Mouse (Mus musculus) CH12F3 (cell line): Measurements from ENCODE around the gene Tmem220.

ENCODE experiments used
- in situ Hi-C: fragments of 300-500 bp; cut with MboI; formaldehyde crosslinking; loops from 2 replicates; pipeline ENCODE4 v1.14.3; 2020; ENCODE audit warnings: low sequenced_read_pairs

Gene Tmem220

DNA sequence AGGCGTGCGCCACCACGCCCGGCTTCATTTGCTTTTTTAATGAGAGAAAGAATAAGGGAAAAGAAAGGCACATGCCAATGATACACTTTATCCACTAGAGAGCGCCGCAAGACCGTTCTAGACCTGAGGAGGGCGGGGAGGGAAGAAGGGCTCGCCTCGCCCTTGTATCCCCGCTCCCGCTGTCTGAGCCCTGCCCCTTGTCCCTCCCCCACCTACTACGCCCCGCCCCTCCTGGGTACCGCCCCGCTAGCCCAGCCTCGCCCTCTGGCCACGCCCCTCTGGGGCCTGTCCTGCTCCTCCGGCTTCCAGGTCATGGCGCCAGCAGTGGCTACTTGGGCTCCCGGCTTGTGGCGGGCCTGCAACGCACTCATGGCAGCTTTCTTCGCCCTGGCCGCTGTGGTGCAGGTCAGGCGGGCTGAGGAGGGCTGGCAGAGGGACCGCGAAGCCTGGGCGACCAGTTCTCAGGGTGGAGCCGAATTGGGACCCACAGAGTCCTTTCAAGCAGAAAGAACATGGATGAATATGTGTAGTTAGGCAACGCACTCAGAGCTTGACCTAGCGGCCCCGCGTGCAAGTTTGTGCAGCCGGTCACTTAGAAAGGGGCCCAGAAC, at the start of gene Tmem220:
TSS of gene Tmem220 (plus strand) at position 288 of the 611 bp plus-strand sequence.
- in situ Hi-C loops = loop anchor here (5.0 kb wide), 1 partner anchor 52 kb away; the partner anchor contains the start of gene Myh3

DNA sequence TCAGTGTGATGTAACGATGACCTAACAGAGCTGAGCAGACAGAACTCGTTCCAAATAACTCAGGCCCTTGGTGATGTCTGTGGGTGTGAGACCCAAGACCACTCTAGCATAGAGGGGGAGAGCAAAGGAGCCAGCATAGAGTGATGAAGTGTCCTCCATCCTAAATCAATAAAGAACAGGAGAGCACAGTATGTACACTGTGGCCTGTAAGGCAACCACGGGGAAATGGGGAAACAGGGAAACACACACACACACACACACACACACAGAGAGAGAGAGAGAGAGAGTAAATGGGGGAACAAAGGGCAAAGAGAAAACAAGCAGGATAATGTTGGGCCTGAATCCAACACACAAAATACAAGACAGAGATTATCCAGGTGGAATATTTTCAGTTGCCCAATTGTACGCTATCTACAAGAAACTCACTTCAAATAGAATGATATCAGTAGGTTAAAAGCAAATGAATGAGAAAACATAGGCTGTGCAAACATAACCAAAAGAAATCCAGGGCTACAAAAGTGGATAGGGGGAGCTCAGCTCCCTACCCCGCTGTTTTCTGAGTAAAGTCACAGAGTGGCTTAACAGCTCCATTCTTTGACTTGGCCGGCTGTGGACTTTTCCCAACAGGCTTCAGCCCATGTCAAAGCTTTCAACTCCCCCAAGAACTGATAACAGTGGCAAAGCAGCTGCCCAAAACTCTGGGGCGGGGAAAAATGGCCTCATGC, 49.2 kb upstream of the Tmem220 start:
- in situ Hi-C loops = no loop called here

DNA sequence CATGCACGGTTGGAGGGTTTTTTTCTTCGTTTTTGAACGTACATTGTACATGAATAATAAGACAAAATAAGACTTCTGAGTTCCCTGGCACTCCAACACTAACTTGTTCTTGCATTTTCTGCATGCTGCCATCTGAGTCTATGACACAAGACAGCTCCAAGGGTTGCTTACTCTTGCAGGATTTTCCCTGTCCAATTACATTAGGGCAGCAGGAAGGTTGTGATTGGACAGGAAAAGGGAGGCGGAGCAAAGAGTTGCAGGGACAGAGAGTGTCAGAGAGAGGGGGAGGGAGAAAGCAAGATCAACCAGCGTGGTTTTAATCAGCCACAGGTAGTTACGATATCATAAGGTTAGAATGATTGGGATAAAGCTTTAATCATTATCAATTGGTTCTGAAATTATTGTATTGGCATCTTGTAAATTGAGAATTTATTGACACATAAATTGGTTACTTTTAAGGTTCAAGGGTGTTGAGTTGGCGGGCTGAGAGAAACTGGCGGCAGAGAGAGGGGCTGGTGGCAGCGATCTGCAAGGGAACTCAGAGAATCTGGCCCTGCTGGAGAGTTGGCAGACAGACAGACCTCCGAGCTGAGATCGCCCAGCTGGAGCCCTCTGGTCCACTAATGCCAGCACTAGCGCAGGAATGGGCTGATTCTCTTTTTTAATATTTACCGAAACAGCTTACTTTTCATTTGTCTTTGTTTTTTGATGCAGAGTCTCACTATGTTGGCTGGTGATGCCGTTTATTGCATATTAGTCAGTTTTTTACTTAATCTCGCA, 43.4 kb upstream of the Tmem220 start:
- in situ Hi-C loops = loop anchor here (10.0 kb wide), 1 partner anchor 67 kb away; the partner anchor contains the start of gene Pirt

DNA sequence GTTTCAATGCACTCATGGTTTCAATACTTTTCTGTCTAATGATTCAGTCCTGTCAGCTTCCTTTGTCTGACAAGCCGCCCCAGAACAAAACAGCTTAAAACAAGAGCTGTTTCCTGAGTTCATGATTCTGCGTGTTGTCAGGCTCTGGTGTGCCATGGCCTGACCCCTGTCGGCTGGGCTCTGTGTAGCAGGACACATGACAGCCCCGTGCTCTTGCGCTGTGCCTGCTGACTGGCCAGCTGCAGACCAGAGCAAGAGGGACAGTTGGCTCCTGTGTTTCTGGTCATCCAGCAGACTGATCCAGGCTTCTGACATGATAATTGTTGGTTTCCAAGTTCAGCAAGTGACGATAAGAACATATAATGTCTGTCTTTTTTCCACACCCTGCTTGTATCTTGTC, 42.2 kb upstream of the Tmem220 start:
- in situ Hi-C loops = loop anchor here (10.0 kb wide), 1 partner anchor 68 kb away; the partner anchor contains the start of gene Pirt

DNA sequence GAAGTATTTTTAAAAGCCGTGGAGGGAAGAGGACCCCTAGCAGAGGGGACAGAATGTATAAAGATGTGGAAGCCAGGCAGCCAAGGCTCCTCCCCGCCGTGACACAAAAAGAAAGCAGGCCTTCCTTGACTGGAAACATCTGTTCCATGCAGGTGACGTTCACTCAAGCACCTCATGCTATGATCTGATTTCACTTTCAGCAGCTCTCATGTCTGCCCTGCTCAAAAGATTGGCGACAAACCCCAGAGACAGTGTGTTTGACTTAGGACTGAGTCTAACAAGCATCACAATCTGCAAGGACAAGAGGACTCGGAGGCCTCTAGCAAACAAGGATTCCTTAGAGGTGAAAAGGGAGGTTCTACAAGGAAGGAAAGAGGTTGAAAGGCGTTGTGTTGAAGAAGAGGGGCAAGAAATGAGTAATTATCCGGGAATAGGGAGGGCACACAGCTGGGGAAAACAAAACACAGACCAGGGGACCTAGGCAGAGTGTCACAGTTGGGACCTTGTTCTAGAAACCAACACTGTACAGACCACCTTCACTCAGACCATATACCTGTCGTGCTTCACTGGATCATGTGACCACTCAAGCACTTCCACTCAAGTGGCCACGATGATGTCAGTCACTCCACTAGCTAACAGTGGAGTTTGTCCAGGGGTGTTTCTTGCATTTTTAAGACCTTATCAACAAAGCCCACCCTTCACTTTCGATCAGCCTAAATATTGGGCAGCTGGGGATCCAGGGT, 41.4 kb upstream of the Tmem220 start:
- in situ Hi-C loops = loop anchor here (10.0 kb wide), 1 partner anchor 69 kb away; the partner anchor contains the start of gene Pirt

DNA sequence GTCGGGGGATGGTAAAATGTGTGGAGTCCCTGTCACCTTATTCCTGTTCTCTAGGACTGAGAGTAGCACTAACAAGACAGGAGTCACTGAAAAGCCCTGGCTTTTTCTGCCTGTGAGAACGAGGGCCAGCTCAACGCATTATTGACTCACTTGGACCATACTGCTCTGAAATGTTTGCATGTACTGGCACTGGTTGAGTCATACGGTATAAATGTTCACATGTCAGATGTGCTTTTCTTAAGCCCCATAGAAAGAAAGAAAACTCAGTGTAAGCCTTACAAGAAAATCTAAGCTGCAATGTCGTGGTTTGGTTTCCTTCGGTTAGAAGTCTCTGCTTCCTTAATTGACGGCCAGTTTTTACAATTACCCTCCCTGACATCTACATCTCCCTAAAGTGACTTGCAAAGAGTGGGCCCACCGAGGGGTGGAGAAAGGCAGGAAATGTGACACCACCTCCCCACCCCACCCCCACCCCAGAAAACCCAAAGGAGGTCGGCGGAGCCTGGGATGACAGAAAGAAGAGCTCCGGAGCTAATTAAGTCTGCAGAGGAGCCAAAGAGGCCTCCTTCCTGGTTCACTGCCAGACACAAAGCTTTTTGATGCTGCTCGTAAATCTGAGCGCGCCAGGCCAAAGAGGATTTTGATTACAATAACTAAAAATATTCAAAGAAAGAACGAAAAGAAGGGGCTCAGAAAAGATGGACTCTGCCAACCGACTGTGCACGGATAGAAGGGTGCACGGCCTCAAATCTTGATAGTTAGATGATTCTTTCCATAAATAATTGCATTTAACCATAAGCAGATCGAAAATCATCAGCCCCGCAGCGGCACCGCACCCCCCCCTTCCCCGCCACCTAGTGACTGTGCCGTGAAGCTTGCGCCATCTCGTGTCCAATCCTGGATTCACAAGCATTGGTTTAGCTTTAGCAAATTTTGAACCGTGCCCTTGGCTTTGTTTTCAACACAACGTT, 40.5 kb upstream of the Tmem220 start:
- in situ Hi-C loops = loop anchor here (10.0 kb wide), 1 partner anchor 70 kb away; the partner anchor contains the start of gene Pirt

DNA sequence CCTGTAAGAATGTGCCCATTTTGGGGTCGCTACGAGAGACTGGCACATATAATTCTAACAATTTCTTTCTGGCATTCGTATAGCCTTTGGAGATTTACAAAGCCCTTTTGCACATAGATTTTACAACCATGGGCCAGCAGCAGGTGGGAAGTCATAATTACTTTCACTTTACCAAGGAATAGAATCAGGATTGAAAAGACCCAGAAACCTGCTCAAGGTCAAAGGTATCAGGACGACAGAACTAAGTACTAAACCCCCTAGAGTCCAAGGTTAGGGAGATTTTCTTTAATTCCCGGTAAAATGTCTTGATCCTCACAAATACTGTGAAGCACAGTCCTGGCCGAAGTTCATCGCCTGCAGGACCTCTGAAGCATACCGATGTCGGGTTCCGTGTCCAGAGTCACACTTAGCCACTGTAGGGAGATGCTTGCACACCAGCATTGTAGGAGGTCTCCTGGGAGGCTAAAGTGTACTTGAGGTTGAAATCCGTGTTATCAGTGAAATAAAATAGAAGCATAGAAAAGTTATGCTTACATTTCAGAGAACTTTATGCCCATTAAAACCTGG, 39.7 kb upstream of the Tmem220 start:
- in situ Hi-C loops = loop anchor here (10.0 kb wide), 1 partner anchor 70 kb away; the partner anchor contains the start of gene Pirt

DNA sequence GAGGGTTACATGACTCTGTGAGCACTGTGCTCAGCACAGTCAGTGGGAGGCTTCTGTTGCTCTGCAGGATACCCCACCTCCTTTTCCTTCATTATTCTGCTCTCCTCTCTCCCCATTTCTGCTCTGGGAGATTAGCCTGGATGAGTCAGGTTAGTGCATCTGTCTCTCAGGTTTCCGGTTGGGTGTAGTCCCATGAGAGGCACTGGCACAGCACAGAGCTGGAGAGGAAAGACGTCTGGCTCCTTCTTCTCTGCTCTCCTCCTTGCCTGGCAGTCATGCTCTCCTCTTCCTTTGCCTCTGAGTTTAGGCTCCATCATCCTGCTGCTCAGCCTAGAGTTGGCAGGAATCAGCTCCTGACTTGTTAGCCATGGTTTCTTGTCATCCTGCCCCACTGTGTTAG, 32.8 kb upstream of the Tmem220 start:
- in situ Hi-C loops = no loop called here

DNA sequence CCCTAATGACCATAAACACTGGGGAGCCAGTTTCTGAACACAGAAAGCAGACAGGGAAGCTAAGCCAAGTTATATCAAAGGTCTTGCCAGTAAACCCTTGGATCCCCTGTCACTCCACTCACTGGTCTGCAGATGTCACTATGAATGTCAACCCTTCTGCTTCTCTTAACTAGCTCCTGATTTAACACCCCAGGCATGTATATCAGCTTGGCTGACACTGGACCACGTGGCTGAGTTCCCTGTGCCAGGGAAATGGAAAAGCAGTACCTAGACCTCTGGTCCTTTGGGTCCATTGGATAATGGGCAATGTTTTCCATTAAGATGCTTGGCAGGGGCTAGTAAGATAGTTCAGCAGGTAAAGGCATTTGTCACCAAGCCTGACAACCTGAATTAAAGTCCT, 31.3 kb upstream of the Tmem220 start:
- in situ Hi-C loops = no loop called here

DNA sequence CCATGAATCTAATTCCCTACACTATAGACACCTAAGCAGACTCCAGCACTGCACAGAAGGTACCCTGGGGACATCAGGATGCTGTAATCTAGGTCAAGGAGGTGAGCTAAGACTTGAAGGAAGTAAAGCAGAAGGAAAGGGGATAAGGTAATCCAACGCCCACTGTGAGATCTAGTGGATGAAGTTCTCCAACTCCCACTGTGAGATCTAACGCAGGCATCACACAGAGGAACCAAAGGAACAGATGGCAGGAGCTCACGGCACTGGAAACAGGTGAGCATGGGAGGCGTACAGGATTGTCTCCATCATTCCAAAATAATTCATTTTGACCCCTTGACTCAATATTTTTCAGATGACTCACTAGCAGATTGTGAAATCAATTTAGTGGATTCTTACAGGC, 28.5 kb upstream of the Tmem220 start:
- in situ Hi-C loops = no loop called here

DNA sequence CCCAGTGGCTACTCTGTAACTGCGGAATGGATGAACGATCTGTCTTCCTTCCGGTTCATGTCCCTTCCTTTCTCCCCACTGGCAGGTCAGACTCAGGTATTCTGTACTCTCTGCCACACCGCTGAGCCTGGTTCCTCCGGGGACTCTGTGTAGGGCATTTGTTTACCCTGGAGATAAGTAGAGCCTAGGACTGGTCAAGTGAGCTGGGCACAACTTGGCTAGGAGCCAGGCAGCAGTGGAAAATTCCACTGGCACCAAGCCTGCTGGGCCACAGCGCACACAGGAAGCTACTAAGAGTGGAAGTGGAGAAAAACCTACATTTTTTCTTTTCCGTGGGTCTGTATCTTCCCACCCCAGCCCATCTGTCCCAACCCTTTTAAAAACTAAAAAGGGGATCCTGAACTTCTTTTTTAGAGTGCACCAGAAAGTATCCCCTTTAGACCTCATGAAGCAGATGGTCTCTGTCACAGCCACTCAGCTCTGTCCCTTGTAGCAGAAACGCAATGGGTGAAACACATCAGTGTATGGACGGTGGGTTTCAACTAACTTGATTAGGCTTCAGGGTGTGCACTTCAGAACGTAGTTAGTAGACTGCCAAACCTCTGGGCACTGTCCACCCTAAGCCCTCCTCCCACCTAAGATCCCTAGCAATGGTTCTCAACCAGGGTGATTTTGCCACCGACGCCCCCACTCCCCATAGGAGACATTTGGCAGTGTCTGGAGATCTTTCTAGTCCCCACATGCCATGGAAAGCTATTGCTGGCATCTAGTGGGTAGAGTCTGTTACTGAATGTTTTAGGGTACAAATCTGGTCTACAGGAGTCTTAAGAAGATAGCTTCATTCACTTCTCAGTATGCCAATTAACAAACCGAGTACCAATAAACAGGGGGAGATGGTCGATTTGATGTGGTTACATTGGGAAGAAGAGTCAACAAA, 26.2 kb upstream of the Tmem220 start:
- in situ Hi-C loops = no loop called here

DNA sequence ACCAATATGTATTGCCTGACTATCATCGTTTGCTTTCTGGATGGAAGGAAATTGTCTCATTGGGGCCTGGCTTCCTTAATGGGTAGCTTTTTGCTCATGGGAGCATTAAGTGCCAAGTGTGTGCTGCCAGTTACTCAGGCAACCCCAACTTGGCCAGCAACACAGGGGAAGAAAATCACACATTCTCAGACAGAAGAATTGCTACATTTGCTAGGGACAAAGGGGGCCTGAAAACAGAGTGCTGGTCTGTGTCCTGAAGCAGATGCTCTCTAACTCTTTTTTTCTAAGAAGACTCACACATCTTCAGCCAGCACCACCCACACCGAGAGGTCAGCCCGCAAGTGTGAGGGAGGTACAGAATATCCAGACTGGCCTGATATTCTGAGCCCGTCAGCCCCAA, 24.3 kb upstream of the Tmem220 start:
- in situ Hi-C loops = no loop called here

DNA sequence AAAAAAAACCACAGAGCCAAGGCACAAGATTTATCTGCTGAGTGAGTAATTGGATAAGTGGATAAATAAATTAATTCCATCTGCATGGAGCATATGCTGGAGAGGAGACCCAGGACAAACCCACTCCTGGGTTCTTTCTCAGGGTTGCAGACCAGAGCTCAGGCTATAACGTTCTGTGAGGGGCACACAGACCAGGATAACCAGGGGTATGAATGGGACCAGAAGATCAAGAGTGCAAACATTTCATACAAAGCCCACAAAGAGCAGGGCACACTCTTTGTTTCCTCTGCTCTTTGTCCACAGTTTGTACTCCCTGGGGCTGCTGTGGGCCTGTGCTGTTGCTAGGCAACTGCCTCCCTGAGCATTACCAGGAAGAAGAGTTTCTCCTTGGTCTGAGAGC, 23.2 kb upstream of the Tmem220 start:
- in situ Hi-C loops = no loop called here

DNA sequence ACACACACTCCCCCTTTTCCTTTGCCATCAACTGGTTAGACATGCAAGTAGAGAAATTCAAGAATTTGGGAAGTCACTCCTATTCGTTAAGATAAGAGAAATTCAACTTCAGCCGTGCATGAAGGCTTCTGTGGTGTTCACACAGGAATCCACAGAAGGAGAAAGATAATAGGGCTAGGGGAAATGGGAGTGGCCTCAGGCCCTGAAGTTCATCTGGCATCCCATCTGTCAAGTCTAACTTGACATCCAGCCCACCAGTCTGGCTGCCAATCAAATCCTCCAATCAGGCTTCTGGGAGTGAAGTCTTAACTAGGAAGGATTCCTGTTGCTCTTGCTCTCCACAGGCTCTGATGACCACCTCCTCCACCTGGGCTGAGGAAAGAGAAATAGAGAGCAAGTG, 22.0 kb upstream of the Tmem220 start:
- in situ Hi-C loops = no loop called here

DNA sequence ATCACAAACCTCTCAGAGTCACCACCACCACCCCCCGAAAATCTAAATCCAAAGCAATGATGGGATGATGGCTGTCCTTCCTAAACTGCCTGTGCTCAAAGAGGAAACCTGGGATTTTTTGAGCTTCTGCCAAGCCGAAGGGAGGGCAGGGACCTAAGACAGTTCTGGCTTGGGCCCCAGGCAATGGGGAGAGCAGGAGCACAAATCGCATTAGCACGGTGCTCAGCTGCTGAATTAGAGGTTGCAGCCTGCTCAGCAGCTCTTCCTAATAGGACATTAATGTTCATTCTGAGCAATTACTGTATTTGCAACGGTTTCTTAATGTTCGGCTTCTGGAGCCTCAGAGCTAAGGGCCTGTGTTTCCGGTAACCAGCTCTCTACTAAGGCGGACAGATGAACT, 17.0 kb upstream of the Tmem220 start:
- in situ Hi-C loops = no loop called here

DNA sequence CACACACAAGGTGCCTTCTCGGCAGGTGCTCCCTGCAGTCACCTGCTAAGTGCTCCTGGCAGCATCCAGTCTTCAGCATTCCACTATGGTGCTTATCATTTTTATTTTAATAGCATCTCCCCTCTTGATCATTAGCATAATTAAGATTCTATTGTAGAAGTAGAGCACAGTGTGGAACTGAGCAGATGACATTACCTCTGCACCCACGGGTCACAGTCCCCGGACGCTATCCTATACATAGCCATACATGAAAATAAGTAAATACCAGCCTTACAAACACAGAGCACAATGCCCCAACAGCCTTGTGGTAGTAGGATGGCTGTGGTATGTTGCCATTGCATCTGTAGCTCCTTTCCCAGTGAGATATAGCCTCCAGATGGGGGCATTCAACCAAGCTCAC, 16.4 kb upstream of the Tmem220 start:
- in situ Hi-C loops = no loop called here

DNA sequence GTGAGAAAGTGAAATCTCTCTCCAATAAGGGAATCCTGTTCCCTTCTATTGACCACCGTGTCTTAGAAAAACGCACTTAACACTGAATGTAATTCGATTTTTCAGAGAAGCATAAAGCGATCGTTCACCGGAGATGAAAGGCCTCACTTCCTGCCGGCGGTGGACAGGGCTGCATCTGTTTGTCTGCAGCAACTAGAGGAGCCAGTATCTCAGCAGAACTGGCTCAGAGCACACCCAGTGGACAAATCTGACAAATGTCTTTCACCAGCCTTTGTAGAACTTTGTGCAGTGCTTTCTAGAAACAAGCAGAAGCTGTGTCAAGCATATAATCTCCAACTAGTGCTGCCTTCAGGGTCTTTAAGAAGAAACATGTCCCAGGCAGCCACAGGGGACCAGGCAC, 14.5 kb upstream of the Tmem220 start:
- in situ Hi-C loops = no loop called here

DNA sequence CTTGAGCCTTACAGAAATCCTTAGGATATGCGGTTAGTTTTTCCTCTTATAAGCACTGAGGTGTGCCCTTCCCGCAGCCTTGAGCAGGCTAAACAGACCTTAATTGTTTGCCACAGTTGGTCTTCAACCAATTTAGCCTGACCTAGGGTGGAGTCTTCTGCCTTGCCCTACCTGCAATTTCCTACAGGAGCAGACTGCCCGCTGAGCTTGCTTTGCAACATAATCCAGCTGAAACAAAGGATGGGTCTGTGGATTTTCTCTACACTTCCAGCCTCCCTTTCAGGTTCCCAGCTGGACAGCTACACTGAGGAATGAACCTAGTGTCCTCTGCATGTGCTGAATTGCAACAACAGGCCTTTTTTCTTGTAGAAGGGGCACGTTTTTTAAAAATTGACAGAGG, 13.3 kb upstream of the Tmem220 start:
- in situ Hi-C loops = no loop called here
